Mouse (Mus musculus) intestine, embryonic 14.5 days (tissue): ENCODE measurements around the gene Cand1. TPM values are rescaled to one million over a fixed set of nuclear protein-coding genes. Genes with fewer than 3 reads are reported as not detected.

Experiments
- ATAC-seq: fragments of 200-750 bp; cut with Nextera tagmentation; replicated peaks from 2 replicates; pipeline ENCODE4 v1.8.0; 2017; ENCODE audit warnings: low read depth, moderate number of reproducible peaks, moderate TSS enrichment, moderate library complexity; ENCODE audit not compliant: low FRiP score, low TSS enrichment
- DNase-seq: peaks from one replicate; pipeline ENCODE4 v3.0.0-alpha.2; 2018; ENCODE audit warnings: low spot score
- H3K27ac ChIP-seq: fragments of 300-500 bp; sonication (generic); 2 replicates; pipeline ENCODE4 v1.5.1; 2014; ENCODE audit warnings: low read depth, mild to moderate bottlenecking, control low read depth
- H3K27me3 ChIP-seq: fragments of 300-500 bp; sonication (generic); replicated peaks from 2 replicates; pipeline ENCODE4 v1.6.1; 2014; ENCODE audit warnings: low read length, control low read depth; ENCODE audit not compliant: control insufficient read depth, insufficient read depth
- H3K36me3 ChIP-seq: fragments of 300-500 bp; sonication (generic); 2 replicates; pipeline ENCODE4 v1.6.1; 2014; ENCODE audit warnings: low read length, control low read depth; ENCODE audit not compliant: control insufficient read depth, insufficient read depth
- H3K4me1 ChIP-seq: fragments of 300-500 bp; sonication (generic); replicated peaks from 2 replicates; pipeline ENCODE4 v1.6.1; 2014; ENCODE audit warnings: low read length, control low read depth, mixed read lengths; ENCODE audit not compliant: control insufficient read depth, insufficient read depth
- H3K4me2 ChIP-seq: fragments of 300-500 bp; sonication (generic); 2 replicates; pipeline ENCODE4 v1.6.1; 2014; ENCODE audit warnings: low read length
- H3K4me3 ChIP-seq: fragments of 300-500 bp; sonication (generic); 2 replicates; pipeline ENCODE4 v1.5.1; 2014; ENCODE audit warnings: low read depth, low read length, control low read depth, mixed read lengths
- H3K9ac ChIP-seq: fragments of 300-500 bp; sonication (generic); 2 replicates; pipeline ENCODE4 v1.6.1; 2014; ENCODE audit warnings: mild to moderate bottlenecking, low read length
- H3K9me3 ChIP-seq: fragments of 300-500 bp; sonication (generic); 2 replicates; pipeline ENCODE4 v1.6.1; 2016; ENCODE audit warnings: low read length, control low read depth; ENCODE audit not compliant: control insufficient read depth
- whole genome bisulfite sequencing: fragments of 180-500 bp; shearing (Covaris S2); extraction: QIAGEN DNeasy Blood & Tissue Kit; methylation state at CpG from one replicate; pipeline ENCODE4 v1.1.7; 2014; 5-methylcytosine and 5-hydroxymethylcytosine counted together
- polyA plus RNA-seq: library from polyadenylated mRNA; unstranded; fragments of >200 nt; fragmentation: Nextera tagmentation; extraction: Ambion mirVana; gene quantifications from 2 replicates; pipeline ENCODE4 v1.2.1, GENCODE M21; 2014

The Cand1 gene
- polyA plus RNA-seq, 1 experiment from 2014 or later = 75.9 TPM

GRCm38 (mm10) chr10:119221631-119222030 is 18.2 kb downstream of the Cand1 start:
- H3K4me3 ChIP-seq = no peak overlapping the region
- H3K4me1 ChIP-seq = peaks cover 6% of the 10 kb centered on the region; the same call in 1 of the 2 replicates
- H3K27ac ChIP-seq = no peak overlapping the region
- DNase-seq (no peak), ATAC-seq (no peak)
- WGBS = 67% methylated on average over 5 of the region's 5 CpGs
- peaks cover 71% of the 10 kb centered on the region for H3K36me3 ChIP-seq
- H3K9me3 ChIP-seq = no peaks in the 10 kb centered on the region
- no peak overlapping the region for H3K9ac ChIP-seq
- no peaks in the 10 kb centered on the region for H3K27me3 ChIP-seq
- H3K4me2 ChIP-seq = no peak overlapping the region

- DNase-seq (no peak), ATAC-seq (no peak)
- no peak overlapping the region for H3K4me3 ChIP-seq
- H3K4me1 ChIP-seq = peaks cover 6% of the 10 kb centered on the region; the same call in 1 of the 2 replicates
- H3K9ac ChIP-seq = no peak overlapping the region
- no peaks in the 10 kb centered on the region for H3K27me3 ChIP-seq
- no peak overlapping the region for H3K27ac ChIP-seq
- no peak overlapping the region for H3K4me2 ChIP-seq
- no peaks in the 10 kb centered on the region for H3K9me3 ChIP-seq
- peaks cover 71% of the 10 kb centered on the region for H3K36me3 ChIP-seq
- WGBS = 63% methylated on average over 11 of the region's 11 CpGs
Measured at GRCm38 (mm10) chr10:119219415-119219814, 20.4 kb downstream of the Cand1 start.

- Histone ChIP-seq H3K27me3 (no peaks in the 10 kb centered on the region), H3K9ac (no peak overlapping the region), H3K4me2 (no peak overlapping the region), H3K4me3 (no peak overlapping the region), H3K9me3 (no peaks in the 10 kb centered on the region), H3K36me3 (peaks cover 71% of the 10 kb centered on the region), H3K27ac (no peak overlapping the region), H3K4me1 (peaks cover 6% of the 10 kb centered on the region; the same call in 1 of the 2 replicates)
- ATAC-seq (no peak), DNase-seq (no peak)
- WGBS = 89% methylated on average over 15 of the region's 15 CpGs
Measured at GRCm38 (mm10) chr10:119218274-119219080, 21.4 kb downstream of the Cand1 start.

- H3K9ac ChIP-seq = no peak overlapping the region
- WGBS = 79% methylated on average over 5 of the region's 5 CpGs
- no peak overlapping the region for H3K4me3 ChIP-seq
- DNase-seq = no peak
- H3K4me2 ChIP-seq = no peak overlapping the region
- no peak for ATAC-seq
- H3K9me3 ChIP-seq = no peaks in the 10 kb centered on the region
- no peak overlapping the region for H3K27ac ChIP-seq
- H3K36me3 ChIP-seq = peaks cover 97% of the 10 kb centered on the region
- no peaks in the 10 kb centered on the region for H3K27me3 ChIP-seq
- no peaks in the 10 kb centered on the region for H3K4me1 ChIP-seq
Measured at GRCm38 (mm10) chr10:119212443-119212842, 27.4 kb downstream of the Cand1 start.

GRCm38 (mm10) chr10:119211251-119211650 is 28.6 kb downstream of the Cand1 start:
- no peak overlapping the region for H3K4me2 ChIP-seq
- H3K4me3 ChIP-seq = no peak overlapping the region
- H3K9ac ChIP-seq = no peak overlapping the region
- no peaks in the 10 kb centered on the region for H3K9me3 ChIP-seq
- WGBS = 93% methylated on average over 11 of the region's 11 CpGs
- H3K36me3 ChIP-seq = peaks cover 97% of the 10 kb centered on the region
- no peaks in the 10 kb centered on the region for H3K4me1 ChIP-seq
- no peaks in the 10 kb centered on the region for H3K27me3 ChIP-seq
- no peak overlapping the region for H3K27ac ChIP-seq
- ATAC-seq (no peak), DNase-seq (no peak)

GRCm38 (mm10) chr10:119206309-119206932 is 33.4 kb downstream of the Cand1 start:
- Histone ChIP-seq H3K36me3 (peaks cover 98% of the 10 kb centered on the region), H3K27ac (no peak overlapping the region), H3K4me3 (no peak overlapping the region), H3K9ac (no peak overlapping the region), H3K27me3 (no peaks in the 10 kb centered on the region), H3K9me3 (no peaks in the 10 kb centered on the region), H3K4me2 (no peak overlapping the region), H3K4me1 (no peaks in the 10 kb centered on the region)
- DNase-seq (no peak), ATAC-seq (peak; percentile 87)
- 82% methylated on average over 8 of the region's 8 CpGs for WGBS

GRCm38 (mm10) chr10:119205229-119205628 is 34.6 kb downstream of the Cand1 start:
- Histone ChIP-seq H3K9me3 (no peaks in the 10 kb centered on the region), H3K9ac (no peak overlapping the region), H3K4me1 (no peaks in the 10 kb centered on the region), H3K36me3 (peaks cover 93% of the 10 kb centered on the region), H3K27me3 (no peaks in the 10 kb centered on the region), H3K4me3 (no peak overlapping the region), H3K27ac (no peak overlapping the region), H3K4me2 (no peak overlapping the region)
- ATAC-seq = no peak
- WGBS = 87% methylated on average over 5 of the region's 5 CpGs
- no peak for DNase-seq

GRCm38 (mm10) chr10:119204334-119204946 is 35.4 kb downstream of the Cand1 start:
- Histone ChIP-seq H3K27ac (no peak overlapping the region), H3K9me3 (no peaks in the 10 kb centered on the region), H3K4me2 (no peak overlapping the region), H3K36me3 (peaks cover 85% of the 10 kb centered on the region), H3K9ac (no peak overlapping the region), H3K4me1 (no peaks in the 10 kb centered on the region), H3K4me3 (no peak overlapping the region), H3K27me3 (no peaks in the 10 kb centered on the region)
- WGBS = 75% methylated on average over 12 of the region's 12 CpGs
- DNase-seq = no peak
- no peak for ATAC-seq
